In the genomic region with DNA sequence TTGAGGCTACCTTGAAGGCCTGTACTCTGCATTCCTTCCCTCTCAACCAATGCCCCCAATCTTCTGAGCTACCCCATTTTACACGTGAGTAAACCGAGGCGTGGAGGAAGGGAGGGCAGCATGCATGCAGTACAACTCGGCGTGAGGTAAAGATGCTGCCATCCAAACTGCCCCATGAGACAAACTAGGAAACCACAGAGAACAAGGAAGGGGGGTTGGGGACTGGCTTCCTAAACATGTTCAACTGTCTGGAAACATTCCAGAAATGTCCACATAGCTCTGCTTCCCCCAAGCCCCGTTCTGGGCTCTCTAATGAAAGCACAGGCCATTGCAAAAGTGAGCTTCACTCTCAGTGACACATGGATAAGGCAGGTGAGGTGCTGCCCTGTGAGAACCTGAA, we compare ENCODE assay signal across 24 mouse cellular contexts. TPM values are rescaled to one million over a fixed set of nuclear protein-coding genes. Genes with fewer than 3 reads are reported as not detected.
DNase-seq lines count a peak whose midpoint lies in the region; ATAC-seq and TF ChIP-seq lines count a peak whose summit lies in the region.
"Had no signal": no experiment of that assay in that cellular context is flagged by ENCODE, and none has a peak within 500 bp of the region (broad histone marks: within the 10 kb centered on the region; RNA-seq: fewer than 3 reads in every experiment).

No protein-coding gene starts in this region.

- H3K9ac ChIP-seq in heart, embryonic 13.5 days = no peak overlapping the region
- no peak overlapping the region for H3K9ac ChIP-seq in kidney, postnatal 0 days (ENCODE audit: low read depth, low read length)
- H3K9ac ChIP-seq in stomach, embryonic 16.5 days (ENCODE audit: low read length) = no peak overlapping the region
- H3K9ac ChIP-seq in midbrain, embryonic 13.5 days (replicated peaks) = no peak overlapping the region
- H3K9ac ChIP-seq: forebrain, embryonic 12.5 days; hindbrain, embryonic 13.5 days had no signal

- ATAC-seq in heart, embryonic 13.5 days (ENCODE audit: extremely low read depth, insufficient number of reproducible peaks, low FRiP score, low TSS enrichment) = no peak
- ATAC-seq in kidney, postnatal 0 days (replicated peaks; ENCODE audit: low FRiP score, low read depth) = no peak
- no peak for ATAC-seq in stomach, embryonic 16.5 days (ENCODE audit: insufficient read depth, low FRiP score)
- ATAC-seq in midbrain, embryonic 13.5 days = no peak
- ATAC-seq: inflammation-experienced regulatory T-cells, adult 6 months had no signal

- H3K27ac ChIP-seq in heart, embryonic 13.5 days (replicated peaks) = 0 out of 2 replicates have a peak overlapping the region, but pooled peaks have one; percentile 1
- H3K27ac ChIP-seq in kidney, postnatal 0 days = no peak overlapping the region
- H3K27ac ChIP-seq in bone marrow, adult 2 months (ENCODE audit: control insufficient read depth, insufficient read depth, low read depth, low read length, poor library complexity) = peak overlapping the region; percentile 49
- H3K27ac ChIP-seq in stomach, embryonic 16.5 days (ENCODE audit: low read length) = peak overlapping the region; percentile 17; the same call in 1 of the 2 replicates
- H3K27ac ChIP-seq in midbrain, embryonic 13.5 days = no peak overlapping the region
- H3K27ac ChIP-seq: forebrain, embryonic 12.5 days; hindbrain, embryonic 13.5 days had no signal

- intact Hi-C loops in heart, postnatal 10 days (cut with DNase I) = no loop called here

- H3K4me2 ChIP-seq in heart, embryonic 13.5 days = no peak overlapping the region
- no peak overlapping the region for H3K4me2 ChIP-seq in kidney, postnatal 0 days (ENCODE audit: low read length)
- H3K4me2 ChIP-seq in stomach, embryonic 16.5 days (ENCODE audit: low read depth, low read length) = no peak overlapping the region; the same call in 1 of the 2 replicates
- no peak overlapping the region for H3K4me2 ChIP-seq in midbrain, embryonic 13.5 days (replicated peaks)
- H3K4me2 ChIP-seq: forebrain, embryonic 12.5 days; hindbrain, embryonic 13.5 days had no signal

- H3K27me3 ChIP-seq in heart, embryonic 13.5 days (replicated peaks) = no peaks in the 10 kb centered on the region
- H3K27me3 ChIP-seq in kidney, postnatal 0 days (ENCODE audit: insufficient read depth, low read length) = no peaks in the 10 kb centered on the region
- no peaks in the 10 kb centered on the region for H3K27me3 ChIP-seq in stomach, embryonic 16.5 days (ENCODE audit: control insufficient read depth, insufficient read depth, low read length)
- no peaks in the 10 kb centered on the region for H3K27me3 ChIP-seq in midbrain, embryonic 13.5 days
- H3K27me3 ChIP-seq: forebrain, embryonic 12.5 days; hindbrain, embryonic 13.5 days had no signal

- DNase-seq in heart, postnatal 10 days = no peak
- peak; percentile 47 for DNase-seq in kidney, postnatal 0 days (ENCODE audit: low spot score)
- no peak for DNase-seq in kidney, adult 18-20 months
- DNase-seq: adrenal gland, adult 8-10 months; cerebellum, adult 9-10 months; left cerebral cortex, postnatal 4 days; liver; lung, adult 18-20 months; lung, postnatal 36 days; thymus, adult 18-20 months; thymus, postnatal 4 days had no signal

- no peak for TF ChIP-seq CTCF in kidney, postnatal 0 days (IDR thresholded peaks at IDR 0.05; ENCODE audit: low read depth)
- TF ChIP-seq CTCF in bone marrow, adult 2 months (IDR thresholded peaks at IDR 0.05; ENCODE audit: control insufficient read depth, insufficient read depth, low read length) = no peak

- H3K4me1 ChIP-seq in heart, embryonic 13.5 days = peaks cover 44% of the 10 kb centered on the region
- peaks cover 42% of the 10 kb centered on the region for H3K4me1 ChIP-seq in kidney, postnatal 0 days (replicated peaks; ENCODE audit: insufficient read depth, low read length)
- H3K4me1 ChIP-seq in bone marrow, adult 2 months (ENCODE audit: control insufficient read depth, insufficient read depth, low read length) = peaks cover 20% of the 10 kb centered on the region
- H3K4me1 ChIP-seq in stomach, embryonic 16.5 days (ENCODE audit: control insufficient read depth, insufficient read depth, low read length) = peaks cover 47% of the 10 kb centered on the region
- no peaks in the 10 kb centered on the region for H3K4me1 ChIP-seq in midbrain, embryonic 13.5 days (replicated peaks)
- H3K4me1 ChIP-seq: forebrain, embryonic 12.5 days had no signal

- no peak overlapping the region for H3K4me3 ChIP-seq in heart, embryonic 13.5 days
- no peak overlapping the region for H3K4me3 ChIP-seq in kidney, postnatal 0 days (replicated peaks; ENCODE audit: low read depth, low read length)
- no peak overlapping the region for H3K4me3 ChIP-seq in bone marrow, adult 2 months (replicated peaks; ENCODE audit: control insufficient read depth, low read depth, low read length)
- H3K4me3 ChIP-seq in stomach, embryonic 16.5 days (replicated peaks; ENCODE audit: low read length) = no peak overlapping the region
- H3K4me3 ChIP-seq in midbrain, embryonic 13.5 days (replicated peaks) = no peak overlapping the region
- H3K4me3 ChIP-seq: forebrain, embryonic 12.5 days; hindbrain, embryonic 13.5 days had no signal

- peaks cover 4% of the 10 kb centered on the region; the same call in 1 of the 2 replicates for H3K36me3 ChIP-seq in heart, embryonic 13.5 days
- no peaks in the 10 kb centered on the region for H3K36me3 ChIP-seq in kidney, postnatal 0 days (ENCODE audit: insufficient read depth, low read length)
- H3K36me3 ChIP-seq in stomach, embryonic 16.5 days (ENCODE audit: control insufficient read depth, insufficient read depth, low read length) = no peaks in the 10 kb centered on the region
- H3K36me3 ChIP-seq in midbrain, embryonic 13.5 days = no peaks in the 10 kb centered on the region
- H3K36me3 ChIP-seq: forebrain, embryonic 12.5 days; hindbrain, embryonic 13.5 days had no signal

- TF ChIP-seq POLR2A in bone marrow, adult 2 months (IDR thresholded peaks at IDR 0.05; ENCODE audit: borderline replicate concordance, control insufficient read depth, low read depth, low read length) = no peak

- H3K9me3 ChIP-seq in heart, embryonic 13.5 days = no peaks in the 10 kb centered on the region
- H3K9me3 ChIP-seq in kidney, postnatal 0 days (replicated peaks; ENCODE audit: low read length) = no peaks in the 10 kb centered on the region
- H3K9me3 ChIP-seq in stomach, embryonic 16.5 days (replicated peaks; ENCODE audit: control insufficient read depth, low read length) = no peaks in the 10 kb centered on the region
- H3K9me3 ChIP-seq in midbrain, embryonic 13.5 days = no peaks in the 10 kb centered on the region
- H3K9me3 ChIP-seq: forebrain, embryonic 12.5 days; hindbrain, embryonic 13.5 days had no signal

- 68% methylated on average over 6 of the region's 6 CpGs for WGBS in heart, embryonic 13.5 days
- 64% methylated on average over 6 of the region's 6 CpGs for whole genome bisulfite sequencing in kidney, postnatal 0 days
- WGBS in bone marrow, adult 2 months = 8% methylated on average over 6 of the region's 6 CpGs
- 72% methylated on average over 6 of the region's 6 CpGs for WGBS in stomach, embryonic 16.5 days
- WGBS in midbrain, embryonic 13.5 days = 89% methylated on average over 6 of the region's 6 CpGs

RNA-seq across cellular contexts. Expression of gene Ggta1, which starts 21.6 kb away (rescaled TPM):
- polyA plus RNA-seq in heart, embryonic 13.5 days (2015; fragmentation: Nextera tagmentation; extraction: Ambion mirVana) = 30.9 and 32.5 TPM in 2 replicates
- 10 to 100 TPM; 19.9 to 28.8 TPM for total RNA-seq in heart, postnatal 10 days (2021)
- polyA plus RNA-seq in kidney, postnatal 0 days (2015; fragmentation: Nextera tagmentation; extraction: Ambion mirVana) = 16.2 and 16.5 TPM in 2 replicates
- 7.3 and 16.2 TPM in 2 replicates for polyA plus RNA-seq in bone marrow, adult 2 months (2011; ENCODE audit: insufficient read depth, insufficient read length, low replicate concordance, missing spikeins)
- polyA plus RNA-seq in stomach, embryonic 16.5 days (2015; fragmentation: Nextera tagmentation; extraction: Ambion mirVana) = 28.1 and 28.9 TPM in 2 replicates
- polyA plus RNA-seq in midbrain, embryonic 13.5 days (2015; fragmentation: Nextera tagmentation; extraction: Ambion mirVana) = 4.8 and 5.0 TPM in 2 replicates

RNA-seq across cellular contexts. Expression of gene 4930402F06Rik, which starts 44.4 kb away (rescaled TPM):
- polyA plus RNA-seq in heart, embryonic 13.5 days (2015; fragmentation: Nextera tagmentation; extraction: Ambion mirVana) = not detected in 2 replicates
- not detected for total RNA-seq in heart, postnatal 10 days (2021)
- not detected in 2 replicates for polyA plus RNA-seq in kidney, postnatal 0 days (2015; fragmentation: Nextera tagmentation; extraction: Ambion mirVana)
- not detected in 2 replicates for polyA plus RNA-seq in bone marrow, adult 2 months (2011; ENCODE audit: insufficient read depth, insufficient read length, low replicate concordance, missing spikeins)
- polyA plus RNA-seq in stomach, embryonic 16.5 days (2015; fragmentation: Nextera tagmentation; extraction: Ambion mirVana) = not detected in 2 replicates
- polyA plus RNA-seq in midbrain, embryonic 13.5 days (2015; fragmentation: Nextera tagmentation; extraction: Ambion mirVana) = not detected in 2 replicates
- total RNA-seq: adrenal gland, adult 8-10 months; gastrocnemius, adult 8-10 months; heart, postnatal 25 days; left cerebral cortex, adult 18-20 months; left cerebral cortex, postnatal 4 days had no signal
- polyA plus RNA-seq: cortical plate, adult 2 months; embryonic facial prominence, embryonic 11.5 days; forebrain, embryonic 12.5 days; hindbrain, embryonic 13.5 days; inflammation-experienced regulatory T-cells, adult 6 months; kidney, embryonic 14.5 days had no signal

Comparison
In these comparisons a context has a peak if more than half of its experiments do, and no peak if none do; other contexts are left out.
1. H3K27ac ChIP-seq: peak in heart, embryonic 13.5 days (single experiment), bone marrow, adult 2 months (single experiment) and stomach, embryonic 16.5 days (single experiment); none in kidney, postnatal 0 days (single experiment) and midbrain, embryonic 13.5 days (single experiment).